Mouse (Mus musculus): ENCODE results near the gene Galnt14. TPM values are rescaled to one million over a fixed set of nuclear protein-coding genes. Genes with fewer than 3 reads are reported as not detected.

Galnt14 gene
- polyA plus RNA-seq, 1 experiment from 2014 or later: not detected

GRCm38 (mm10) chr17:73694206-73694952 is 15.9 kb downstream of the Galnt14 start:
- 97% methylated on average over 3 of the region's 3 CpGs for WGBS (ENCODE audit: missing documents)
- H3K79me2 ChIP-seq (ENCODE audit: inconsistent target): no peaks in the 10 kb centered on the region
- no peak overlapping the region for H3K4me3 ChIP-seq (ENCODE audit: inconsistent target)
- H3K36me3 ChIP-seq (ENCODE audit: inconsistent target): no peaks in the 10 kb centered on the region
- H3K27ac ChIP-seq: no peak overlapping the region

GRCm38 (mm10) chr17:73688261-73688660 is 22.0 kb downstream of the Galnt14 start:
- 89% methylated on average over 3 of the region's 3 CpGs for WGBS (ENCODE audit: missing documents)
- Histone ChIP-seq H3K79me2 (ENCODE audit: inconsistent target) (no peaks in the 10 kb centered on the region), H3K4me3 (ENCODE audit: inconsistent target) (no peak overlapping the region), H3K27ac (no peak overlapping the region), H3K36me3 (ENCODE audit: inconsistent target) (no peaks in the 10 kb centered on the region)

GRCm38 (mm10) chr17:73686292-73686691 is 24.0 kb downstream of the Galnt14 start:
- H3K4me3 ChIP-seq (ENCODE audit: inconsistent target): no peak overlapping the region

GRCm38 (mm10) chr17:73684746-73685145 is 25.5 kb downstream of the Galnt14 start:
- WGBS (ENCODE audit: missing documents): 88% methylated on average over 5 of the region's 5 CpGs
- Histone ChIP-seq H3K79me2 (ENCODE audit: inconsistent target) (no peaks in the 10 kb centered on the region), H3K4me3 (ENCODE audit: inconsistent target) (no peak overlapping the region), H3K27ac (no peak overlapping the region), H3K36me3 (ENCODE audit: inconsistent target) (no peaks in the 10 kb centered on the region)

More at GRCm38 (mm10) chr17:73686292-73686691, 24.0 kb downstream of the Galnt14 start:
- Histone ChIP-seq H3K36me3 (ENCODE audit: inconsistent target) (no peaks in the 10 kb centered on the region), H3K79me2 (ENCODE audit: inconsistent target) (no peaks in the 10 kb centered on the region), H3K27ac (no peak overlapping the region)
- 87% methylated on average over 8 of the region's 8 CpGs for WGBS (ENCODE audit: missing documents)

GRCm38 (mm10) chr17:73671921-73672320 is 38.3 kb downstream of the Galnt14 start:
- no peaks in the 10 kb centered on the region for H3K79me2 ChIP-seq (ENCODE audit: inconsistent target)
- 85% methylated on average over 5 of the region's 5 CpGs for WGBS (ENCODE audit: missing documents)
- no peaks in the 10 kb centered on the region for H3K36me3 ChIP-seq (ENCODE audit: inconsistent target)
- H3K27ac ChIP-seq: no peak overlapping the region
- no peak overlapping the region for H3K4me3 ChIP-seq (ENCODE audit: inconsistent target)

GRCm38 (mm10) chr17:73670048-73670447 is 40.2 kb downstream of the Galnt14 start:
- Histone ChIP-seq H3K4me3 (ENCODE audit: inconsistent target) (no peak overlapping the region), H3K36me3 (ENCODE audit: inconsistent target) (no peaks in the 10 kb centered on the region), H3K79me2 (ENCODE audit: inconsistent target) (no peaks in the 10 kb centered on the region), H3K27ac (no peak overlapping the region)
- 90% methylated on average over 2 of the region's 2 CpGs for WGBS (ENCODE audit: missing documents)

- Histone ChIP-seq H3K27ac (no peak overlapping the region), H3K36me3 (ENCODE audit: inconsistent target) (no peaks in the 10 kb centered on the region), H3K79me2 (ENCODE audit: inconsistent target) (no peaks in the 10 kb centered on the region), H3K4me3 (ENCODE audit: inconsistent target) (no peak overlapping the region)
- 82% methylated on average over 1 of the region's 1 CpGs for WGBS (ENCODE audit: missing documents)
Observed at GRCm38 (mm10) chr17:73668996-73669395, 41.3 kb downstream of the Galnt14 start.

GRCm38 (mm10) chr17:73663237-73663636 is 47.0 kb downstream of the Galnt14 start:
- Histone ChIP-seq H3K4me3 (ENCODE audit: inconsistent target) (no peak overlapping the region), H3K36me3 (ENCODE audit: inconsistent target) (no peaks in the 10 kb centered on the region), H3K79me2 (ENCODE audit: inconsistent target) (no peaks in the 10 kb centered on the region), H3K27ac (no peak overlapping the region)
- WGBS (ENCODE audit: missing documents): 5% methylated on average over 3 of the region's 3 CpGs

GRCm38 (mm10) chr17:73658731-73659445 is 51.4 kb downstream of the Galnt14 start:
- no peaks in the 10 kb centered on the region for H3K36me3 ChIP-seq (ENCODE audit: inconsistent target)
- H3K79me2 ChIP-seq (ENCODE audit: inconsistent target): no peaks in the 10 kb centered on the region
- no peak overlapping the region for H3K27ac ChIP-seq
- no peak overlapping the region for H3K4me3 ChIP-seq (ENCODE audit: inconsistent target)
- 87% methylated on average over 6 of the region's 6 CpGs for WGBS (ENCODE audit: missing documents)

- Histone ChIP-seq H3K79me2 (ENCODE audit: inconsistent target) (no peaks in the 10 kb centered on the region), H3K4me3 (ENCODE audit: inconsistent target) (no peak overlapping the region), H3K27ac (no peak overlapping the region), H3K36me3 (ENCODE audit: inconsistent target) (no peaks in the 10 kb centered on the region)
- WGBS (ENCODE audit: missing documents): 64% methylated on average over 3 of the region's 3 CpGs
Observed at GRCm38 (mm10) chr17:73656373-73656772, 53.9 kb downstream of the Galnt14 start.

- 60% methylated on average over 5 of the region's 5 CpGs for WGBS (ENCODE audit: missing documents)
- Histone ChIP-seq H3K36me3 (ENCODE audit: inconsistent target) (no peaks in the 10 kb centered on the region), H3K4me3 (ENCODE audit: inconsistent target) (no peak overlapping the region), H3K27ac (no peak overlapping the region), H3K79me2 (ENCODE audit: inconsistent target) (no peaks in the 10 kb centered on the region)
Observed at GRCm38 (mm10) chr17:73654261-73654660, 56.0 kb downstream of the Galnt14 start.

- no peaks in the 10 kb centered on the region for H3K36me3 ChIP-seq (ENCODE audit: inconsistent target)
- WGBS (ENCODE audit: missing documents): 76% methylated on average over 5 of the region's 6 CpGs
- no peaks in the 10 kb centered on the region for H3K79me2 ChIP-seq (ENCODE audit: inconsistent target)
- no peak overlapping the region for H3K4me3 ChIP-seq (ENCODE audit: inconsistent target)
- no peak overlapping the region for H3K27ac ChIP-seq
Observed at GRCm38 (mm10) chr17:73649371-73649770, 60.9 kb downstream of the Galnt14 start.

GRCm38 (mm10) chr17:73641676-73642075 is 68.6 kb downstream of the Galnt14 start:
- no peaks in the 10 kb centered on the region for H3K79me2 ChIP-seq (ENCODE audit: inconsistent target)
- no peaks in the 10 kb centered on the region for H3K36me3 ChIP-seq (ENCODE audit: inconsistent target)
- no peak overlapping the region for H3K27ac ChIP-seq
- WGBS (ENCODE audit: missing documents): 92% methylated on average over 7 of the region's 7 CpGs
- no peak overlapping the region for H3K4me3 ChIP-seq (ENCODE audit: inconsistent target)

GRCm38 (mm10) chr17:73640117-73640480 is 70.2 kb downstream of the Galnt14 start:
- WGBS (ENCODE audit: missing documents): 74% methylated on average over 3 of the region's 3 CpGs
- no peak overlapping the region for H3K27ac ChIP-seq
- H3K36me3 ChIP-seq (ENCODE audit: inconsistent target): no peaks in the 10 kb centered on the region
- no peak overlapping the region for H3K4me3 ChIP-seq (ENCODE audit: inconsistent target)
- H3K79me2 ChIP-seq (ENCODE audit: inconsistent target): no peaks in the 10 kb centered on the region

GRCm38 (mm10) chr17:73639401-73640116 is 70.7 kb downstream of the Galnt14 start:
- H3K36me3 ChIP-seq (ENCODE audit: inconsistent target): no peaks in the 10 kb centered on the region
- 83% methylated on average over 6 of the region's 6 CpGs for WGBS (ENCODE audit: missing documents)
- H3K27ac ChIP-seq: no peak overlapping the region
- no peak overlapping the region for H3K4me3 ChIP-seq (ENCODE audit: inconsistent target)
- no peaks in the 10 kb centered on the region for H3K79me2 ChIP-seq (ENCODE audit: inconsistent target)

All from macrophage (primary cell).